Mouse (Mus musculus) brown adipose tissue, adult 24 weeks (tissue): ENCODE measurements around the gene Sorl1. TPM values are rescaled to one million over a fixed set of nuclear protein-coding genes. Genes with fewer than 3 reads are reported as not detected.
"Not testable (repeated sequence)": the region's sequence is repeated elsewhere in the genome, so short reads cannot be mapped to it uniquely, and the experiment has no call there.

Experiments
- H3K27ac ChIP-seq: fragments of 200-500 bp; replicated peaks from 2 replicates; pipeline ENCODE4 v1.5.1; 2012; ENCODE audit warnings: low read depth, mild to moderate bottlenecking, low read length
- H3K4me1 ChIP-seq: fragments of 200-500 bp; 2 replicates; pipeline ENCODE4 v1.6.1; 2012; ENCODE audit warnings: low read length, mixed read lengths; ENCODE audit not compliant: control insufficient read depth, insufficient read depth, insufficient read length
- H3K4me3 ChIP-seq: fragments of 200-500 bp; 2 replicates; pipeline ENCODE4 v1.5.1; 2012; ENCODE audit warnings: low read depth, mild to moderate bottlenecking, low read length, moderate library complexity; ENCODE audit not compliant: insufficient read depth
- polyA plus RNA-seq: library from polyadenylated mRNA; stranded (reverse); fragments of >200 nt; gene quantifications from 2 replicates; pipeline ENCODE4 v1.2.4, GENCODE M21; 2012; ENCODE audit not compliant: missing spikeins, insufficient read depth, insufficient read length

Gene Sorl1
- polyA plus RNA-seq, 1 experiment: 25.3 TPM

DNA sequence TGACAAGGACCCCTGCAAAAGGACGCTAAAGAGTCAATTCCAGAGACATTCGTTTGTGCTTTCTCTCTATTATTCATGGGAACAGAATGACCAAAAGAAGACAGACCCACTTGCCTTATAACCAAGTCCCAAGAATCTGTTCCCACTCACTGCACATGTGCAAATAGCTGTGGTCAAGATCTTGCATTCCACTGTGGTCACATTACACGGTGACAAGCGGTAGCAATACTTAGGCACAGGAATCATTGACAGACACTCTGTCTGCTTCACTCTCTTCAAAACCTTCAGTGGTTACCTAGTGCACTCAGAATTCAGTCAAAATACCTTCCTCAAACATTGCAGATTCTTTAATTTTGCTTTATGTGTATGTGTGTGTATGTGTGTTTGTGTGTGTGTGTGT, 36.2 kb downstream of the Sorl1 start:
- H3K4me3 ChIP-seq: no peak overlapping the region
- H3K27ac ChIP-seq: no peak overlapping the region
- H3K4me1 ChIP-seq: no peaks in the 10 kb centered on the region

DNA sequence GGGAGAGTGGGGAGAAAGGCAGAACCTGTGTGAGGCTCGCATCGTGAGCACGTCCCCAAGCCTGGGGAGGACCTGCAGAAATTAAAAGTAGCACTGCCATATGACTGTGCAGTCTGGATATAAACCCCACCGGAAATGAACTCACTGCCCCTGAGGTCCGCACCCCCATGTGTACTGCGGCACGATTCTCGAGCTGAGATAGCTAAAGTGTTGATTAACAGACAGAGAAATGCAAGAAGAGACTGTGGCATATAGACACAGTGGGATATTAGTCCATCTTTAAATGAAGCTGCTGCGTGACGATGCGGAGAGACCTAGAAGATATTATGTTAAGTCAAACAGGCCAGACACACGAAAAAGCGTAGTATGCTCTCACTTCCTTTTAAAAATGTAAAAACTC, 38.1 kb downstream of the Sorl1 start:
- no peak overlapping the region for H3K27ac ChIP-seq
- no peaks in the 10 kb centered on the region for H3K4me1 ChIP-seq
- H3K4me3 ChIP-seq: no peak overlapping the region

DNA sequence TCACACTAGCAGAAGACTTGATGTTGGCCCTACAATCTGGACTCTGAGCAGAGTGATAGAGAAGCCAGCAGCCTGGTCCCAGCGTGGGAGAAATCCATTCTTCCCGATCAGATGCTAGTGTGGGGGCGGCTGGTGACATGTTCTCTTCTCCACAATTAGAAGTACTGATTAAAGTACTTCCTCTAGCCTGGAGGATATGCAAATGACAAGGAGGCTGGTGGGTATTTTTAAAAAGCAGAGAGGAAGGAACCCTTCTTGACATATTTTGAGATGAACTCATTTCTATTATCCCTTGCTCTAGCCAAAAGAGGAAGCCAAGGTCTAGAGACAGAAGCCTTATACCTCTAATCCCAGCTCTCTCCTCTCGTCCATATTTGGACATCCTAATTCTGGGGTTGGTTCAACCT, 40.4 kb downstream of the Sorl1 start:
- H3K27ac ChIP-seq: no peak overlapping the region
- no peaks in the 10 kb centered on the region for H3K4me1 ChIP-seq
- H3K4me3 ChIP-seq: no peak overlapping the region

DNA sequence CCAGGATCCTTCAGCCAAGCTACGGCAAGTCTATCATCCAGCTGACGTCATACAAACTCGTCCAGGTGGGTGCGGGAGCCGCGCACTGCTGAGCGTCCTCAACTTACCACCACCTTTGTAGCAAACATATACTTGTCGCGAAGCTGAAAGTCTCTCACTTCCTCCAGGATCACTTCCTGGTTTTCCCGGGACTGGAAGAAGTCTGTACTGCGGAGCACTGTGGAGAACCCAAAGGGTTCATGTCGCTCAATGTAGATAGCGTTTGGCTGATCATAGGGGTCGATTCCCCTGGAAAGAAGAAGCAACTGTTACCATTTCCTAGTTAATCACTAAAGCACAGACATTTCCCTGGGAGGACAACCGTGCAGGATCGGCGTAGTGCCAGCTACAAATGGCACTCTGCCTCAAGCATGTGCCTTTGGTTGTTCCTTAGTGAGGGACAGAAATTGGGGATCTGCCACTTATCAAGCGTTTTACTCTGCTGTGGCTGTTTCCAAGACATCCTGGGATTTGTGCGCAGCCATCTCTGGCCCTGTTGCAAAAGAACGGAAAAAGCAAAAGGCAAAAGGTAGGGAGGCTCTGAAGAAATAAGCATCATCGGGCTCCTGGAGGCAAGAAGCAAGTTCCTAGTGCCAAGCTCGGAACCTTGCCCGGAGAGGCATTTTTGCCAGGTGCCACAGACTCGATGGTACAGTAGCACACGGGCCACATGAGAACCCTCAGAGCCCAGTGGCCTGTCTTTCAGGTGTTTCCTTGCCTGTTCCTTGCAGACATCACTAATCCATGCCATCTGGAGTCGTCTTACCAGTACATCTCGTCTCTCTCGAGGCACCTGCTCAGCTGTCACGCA, 42.2 kb downstream of the Sorl1 start:
- Histone ChIP-seq H3K4me1 (no peaks in the 10 kb centered on the region), H3K27ac (no peak overlapping the region), H3K4me3 (no peak overlapping the region)

DNA sequence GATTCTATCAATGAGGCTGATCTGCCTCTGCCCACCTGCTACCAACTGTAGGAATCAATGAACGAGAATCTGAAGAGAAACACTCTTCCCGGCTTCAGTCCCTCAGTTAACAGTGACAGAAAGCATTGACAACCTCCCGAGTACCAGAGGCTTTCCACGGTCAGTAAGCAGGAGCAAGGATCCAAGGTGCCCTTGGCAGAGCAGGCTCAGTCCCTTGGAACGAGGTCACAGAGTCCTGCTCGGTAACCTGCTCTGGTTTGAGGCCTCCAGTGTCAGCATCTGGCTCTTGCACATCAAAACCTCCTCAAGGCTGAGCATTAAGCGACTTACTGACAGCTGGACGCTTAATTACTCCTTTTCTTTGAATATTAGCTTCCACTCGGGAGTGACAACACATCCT, 43.4 kb downstream of the Sorl1 start:
- no peak overlapping the region for H3K4me3 ChIP-seq
- no peaks in the 10 kb centered on the region for H3K4me1 ChIP-seq
- H3K27ac ChIP-seq: no peak overlapping the region

DNA sequence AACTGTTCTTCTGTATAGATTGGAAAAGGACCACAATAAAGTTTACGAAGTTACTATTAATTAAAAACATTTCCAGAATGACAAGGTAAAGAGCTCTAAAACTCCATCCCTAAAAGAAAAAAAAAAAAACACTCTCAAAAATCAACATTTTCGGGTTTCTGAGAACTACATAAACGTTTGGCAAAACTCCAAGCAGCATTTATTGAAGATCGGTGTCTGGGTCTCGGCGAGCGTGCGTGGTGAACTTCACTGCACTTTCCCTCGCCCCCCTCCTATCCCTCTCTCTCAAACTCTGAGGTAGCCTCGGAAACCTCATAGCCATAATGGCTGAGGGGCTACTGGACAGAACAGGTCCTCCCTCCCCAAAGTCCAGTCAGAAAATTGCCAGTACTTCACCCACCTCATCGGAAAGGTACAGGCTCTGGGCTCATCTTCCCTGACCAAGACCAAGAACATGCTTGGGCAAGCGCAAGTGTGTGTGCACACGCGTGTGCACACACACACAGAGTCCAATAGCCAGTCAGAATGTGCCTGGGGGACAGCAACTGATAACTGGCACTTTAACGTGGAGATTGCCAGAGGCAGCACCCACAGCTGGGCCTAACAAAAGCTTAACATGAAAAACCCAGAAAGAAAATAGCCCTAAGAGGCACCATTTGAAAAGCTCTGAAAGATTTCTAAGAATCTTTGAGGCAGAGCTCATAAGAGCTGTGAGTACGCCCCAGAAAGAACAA, 46.8 kb downstream of the Sorl1 start:
- Histone ChIP-seq H3K4me3 (no peak overlapping the region), H3K4me1 (no peaks in the 10 kb centered on the region), H3K27ac (no peak overlapping the region)

DNA sequence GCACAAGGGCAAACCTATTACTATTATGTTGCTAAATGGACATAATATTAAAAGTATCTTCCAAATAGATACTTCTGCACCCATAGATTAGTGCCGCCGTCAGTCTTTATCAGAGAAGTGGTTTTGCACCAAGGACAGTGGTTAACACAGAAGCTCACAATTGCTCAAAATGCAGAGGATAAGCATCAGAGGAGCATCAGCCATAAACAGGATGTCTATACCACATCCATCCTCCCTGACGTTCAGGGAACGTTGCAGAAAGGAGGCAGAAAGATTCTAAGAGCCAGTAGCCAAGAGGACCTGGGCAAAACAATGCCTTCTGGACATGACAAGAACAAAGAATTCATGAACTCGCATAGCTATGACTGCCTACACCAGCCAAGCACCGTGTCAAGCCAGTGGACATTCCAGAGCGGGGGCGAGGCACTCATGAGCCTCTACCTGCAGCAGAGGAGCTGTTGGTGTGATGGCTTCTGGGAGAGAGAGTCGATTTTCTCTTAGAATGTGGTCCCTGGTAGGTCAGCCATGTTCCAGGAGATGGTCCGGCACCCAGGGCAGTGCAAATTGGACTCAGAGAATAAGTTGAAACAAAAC, 47.7 kb downstream of the Sorl1 start:
- no peak overlapping the region for H3K27ac ChIP-seq
- H3K4me3 ChIP-seq: no peak overlapping the region
- no peaks in the 10 kb centered on the region for H3K4me1 ChIP-seq

DNA sequence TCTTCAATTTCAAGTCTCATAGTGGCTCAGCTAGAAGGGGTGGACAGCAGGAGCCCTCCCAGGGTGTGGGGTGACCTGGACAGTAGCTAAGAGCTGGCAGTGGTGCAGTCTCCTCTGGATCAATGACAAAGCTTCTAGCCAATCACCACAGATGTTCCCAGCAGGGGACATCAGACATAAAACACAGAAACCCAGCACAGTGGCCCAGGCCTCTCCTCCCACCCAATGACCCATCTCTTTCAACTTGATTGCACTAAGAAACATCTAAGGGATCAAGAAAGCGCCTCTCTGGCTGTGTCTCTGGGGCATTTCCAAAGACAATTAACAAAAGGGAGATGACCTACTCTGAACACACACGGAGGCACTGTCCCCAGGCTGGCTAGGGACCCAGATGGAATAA, 48.9 kb downstream of the Sorl1 start:
- no peak overlapping the region for H3K27ac ChIP-seq
- H3K4me3 ChIP-seq: no peak overlapping the region

DNA sequence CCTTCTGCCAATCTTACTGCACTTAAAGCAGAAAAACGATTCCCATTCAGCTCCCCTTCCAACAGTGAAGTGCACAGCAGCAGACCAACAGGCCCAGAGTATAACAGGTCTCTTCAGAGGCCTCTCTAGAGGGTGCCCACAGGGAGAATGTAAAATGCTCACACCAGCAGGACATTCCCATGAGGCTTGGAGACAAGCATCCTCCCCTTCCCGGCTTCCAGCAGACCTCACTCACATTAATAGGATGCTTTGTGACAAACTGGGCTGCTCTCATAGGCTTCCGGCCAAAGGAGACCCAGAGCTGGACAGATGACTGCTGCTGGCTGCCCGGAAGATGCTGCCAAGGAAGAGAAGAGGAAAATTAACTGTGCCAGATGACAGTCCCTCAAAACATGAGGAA, 52.1 kb downstream of the Sorl1 start:
- Histone ChIP-seq H3K27ac (no peak overlapping the region), H3K4me1 (no peaks in the 10 kb centered on the region), H3K4me3 (no peak overlapping the region)

More for the DNA sequence above, 48.9 kb downstream of the Sorl1 start:
- H3K4me1 ChIP-seq: no peaks in the 10 kb centered on the region

DNA sequence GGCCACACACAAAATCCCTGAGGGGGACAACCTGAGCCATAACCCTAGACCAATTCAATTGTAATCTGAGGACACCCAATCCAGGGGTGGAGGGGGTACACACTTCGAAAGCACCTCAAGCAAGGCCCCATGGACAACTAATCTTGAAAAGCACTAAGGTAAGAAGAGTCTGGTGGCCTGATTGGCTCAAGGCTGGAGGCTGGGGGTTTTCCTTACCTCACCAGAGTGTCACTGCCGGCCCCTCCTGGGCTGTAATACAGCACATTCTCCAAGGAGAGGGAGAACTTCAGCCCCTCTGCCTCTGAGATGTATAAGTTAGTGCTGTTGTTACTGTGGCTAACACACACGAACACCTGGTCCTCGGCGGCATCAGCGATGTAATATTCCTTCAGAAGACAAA, 53.2 kb downstream of the Sorl1 start:
- H3K4me3 ChIP-seq: no peak overlapping the region
- H3K27ac ChIP-seq: no peak overlapping the region
- no peaks in the 10 kb centered on the region for H3K4me1 ChIP-seq

DNA sequence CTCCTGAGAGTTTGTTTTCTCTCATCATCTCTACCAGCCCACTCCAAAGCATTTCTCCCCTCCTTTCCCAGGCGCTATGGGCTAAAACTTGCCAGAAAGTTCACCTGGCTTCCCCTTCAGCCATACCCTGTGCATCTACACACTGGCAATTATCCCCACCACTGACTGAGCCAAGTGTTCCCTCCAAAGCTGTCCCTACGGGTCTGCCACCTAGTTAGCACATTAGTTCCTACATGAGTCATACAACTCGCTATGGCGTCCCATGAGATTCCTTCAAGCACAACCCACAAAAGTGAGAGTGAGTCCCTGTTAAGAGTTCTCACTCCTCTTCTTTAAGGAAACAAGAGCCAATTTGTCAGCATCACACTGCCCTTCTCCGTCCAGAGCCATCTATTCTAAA, 54.6 kb downstream of the Sorl1 start:
- H3K4me1 ChIP-seq: no peaks in the 10 kb centered on the region
- no peak overlapping the region for H3K27ac ChIP-seq
- H3K4me3 ChIP-seq: no peak overlapping the region

DNA sequence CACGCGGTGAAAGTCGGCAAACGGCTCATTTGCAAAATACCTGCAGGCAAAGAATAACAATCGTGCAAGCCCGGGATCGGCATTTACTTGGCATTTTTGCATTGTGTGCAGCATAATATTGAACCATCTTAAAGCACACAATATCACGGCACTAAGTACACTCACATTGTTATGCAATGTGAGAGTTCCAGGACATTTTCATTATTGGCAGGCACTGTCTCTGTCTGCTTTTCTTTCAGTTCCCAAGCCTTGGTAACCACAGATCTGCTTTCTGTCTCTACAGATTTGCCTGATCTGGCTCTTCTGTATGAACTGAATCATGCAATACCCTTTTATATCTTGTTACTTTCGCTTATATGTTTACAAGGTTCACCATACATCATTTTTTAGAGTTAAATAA, 56.1 kb downstream of the Sorl1 start:
- no peak overlapping the region for H3K4me3 ChIP-seq
- no peak overlapping the region for H3K27ac ChIP-seq
- no peaks in the 10 kb centered on the region for H3K4me1 ChIP-seq

DNA sequence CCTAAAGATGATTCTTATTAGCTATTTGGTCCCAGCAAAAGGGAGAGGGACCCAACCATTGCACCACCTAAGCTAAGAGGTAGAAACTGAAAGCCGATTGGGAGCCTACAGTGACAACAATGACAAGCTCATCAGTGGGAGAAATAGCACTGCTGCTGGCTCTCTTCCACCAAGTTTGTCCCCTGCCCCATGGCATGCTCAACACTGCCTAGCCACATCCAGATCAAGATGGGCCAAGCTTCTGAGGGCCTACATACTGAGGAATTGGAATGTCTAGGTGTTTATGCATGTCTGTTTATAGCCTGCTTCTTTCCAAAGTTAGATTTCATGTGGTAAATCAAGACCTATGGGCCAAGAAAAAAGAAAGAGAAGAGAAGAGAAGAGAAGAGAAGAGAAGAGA, 58.3 kb downstream of the Sorl1 start:
- no peak overlapping the region for H3K27ac ChIP-seq
- H3K4me1 ChIP-seq: no peaks in the 10 kb centered on the region
- H3K4me3 ChIP-seq: no peak overlapping the region

DNA sequence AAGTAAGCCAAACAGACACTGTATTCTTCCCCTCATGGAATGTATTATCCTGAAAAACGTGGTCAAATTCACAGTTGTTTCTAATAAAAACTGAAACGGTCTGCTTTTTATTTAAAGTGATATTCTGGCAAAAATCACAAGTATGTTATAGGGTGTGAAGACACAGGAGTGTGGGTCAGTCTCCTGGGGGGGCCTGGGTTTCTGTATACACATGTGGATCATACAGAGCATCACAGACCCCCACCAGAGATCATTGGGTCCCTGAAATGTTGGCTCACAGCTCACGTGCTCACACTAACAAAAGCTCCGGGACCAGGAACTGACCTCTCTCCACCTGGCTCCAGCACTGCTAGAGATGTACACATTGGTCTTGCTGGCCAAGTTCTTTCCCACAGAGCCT, 60.7 kb downstream of the Sorl1 start:
- Histone ChIP-seq H3K4me3 (no peak overlapping the region), H3K27ac (no peak overlapping the region), H3K4me1 (no peaks in the 10 kb centered on the region)

DNA sequence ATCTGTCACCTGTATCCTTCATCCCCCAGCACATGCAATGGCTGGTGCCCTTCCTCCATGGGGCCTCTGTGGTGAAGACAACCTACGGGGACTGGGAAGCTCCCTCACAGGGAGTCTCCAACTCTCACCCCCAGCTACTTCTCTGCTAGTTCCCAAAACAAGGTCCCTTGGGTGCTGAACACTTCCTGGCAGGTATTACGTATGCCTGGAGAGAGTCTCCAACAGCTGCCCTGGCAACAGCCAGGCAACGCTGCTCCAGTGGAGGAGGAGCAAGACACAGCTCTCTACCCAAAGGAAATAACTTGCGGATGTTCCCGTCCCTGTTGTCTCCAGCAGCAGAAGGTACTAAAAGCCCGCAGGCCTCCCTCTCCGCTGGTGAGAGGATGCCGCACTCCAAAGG, 61.8 kb downstream of the Sorl1 start:
- no peak overlapping the region for H3K27ac ChIP-seq
- H3K4me1 ChIP-seq: no peaks in the 10 kb centered on the region
- no peak overlapping the region for H3K4me3 ChIP-seq

DNA sequence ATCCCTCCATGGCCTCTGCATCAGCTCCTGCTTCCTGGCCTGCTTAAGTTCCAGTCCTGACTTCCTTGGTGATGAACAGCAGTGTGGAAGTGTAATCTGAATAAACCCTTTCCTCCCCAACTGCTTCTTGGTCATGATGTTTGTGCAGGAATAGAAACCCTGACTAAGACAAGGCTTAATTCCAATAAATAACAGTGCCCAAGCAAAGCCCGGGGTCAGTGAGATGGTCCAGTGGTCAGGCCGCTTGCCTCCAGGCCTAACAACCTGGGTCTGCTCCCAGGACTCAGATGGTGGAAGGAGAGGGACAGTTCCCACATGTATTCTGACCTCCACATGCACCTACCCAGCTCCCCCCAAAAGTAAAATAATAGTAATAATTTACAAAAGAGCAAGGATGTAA, 65.1 kb downstream of the Sorl1 start:
- not testable (repeated sequence) for H3K4me1 ChIP-seq

More for the DNA sequence above, 65.1 kb downstream of the Sorl1 start:
- H3K27ac ChIP-seq, H3K4me3 ChIP-seq: not testable (repeated sequence)
